Mouse (Mus musculus): ENCODE data around the gene Gipc3.

The Gipc3 gene

DNA sequence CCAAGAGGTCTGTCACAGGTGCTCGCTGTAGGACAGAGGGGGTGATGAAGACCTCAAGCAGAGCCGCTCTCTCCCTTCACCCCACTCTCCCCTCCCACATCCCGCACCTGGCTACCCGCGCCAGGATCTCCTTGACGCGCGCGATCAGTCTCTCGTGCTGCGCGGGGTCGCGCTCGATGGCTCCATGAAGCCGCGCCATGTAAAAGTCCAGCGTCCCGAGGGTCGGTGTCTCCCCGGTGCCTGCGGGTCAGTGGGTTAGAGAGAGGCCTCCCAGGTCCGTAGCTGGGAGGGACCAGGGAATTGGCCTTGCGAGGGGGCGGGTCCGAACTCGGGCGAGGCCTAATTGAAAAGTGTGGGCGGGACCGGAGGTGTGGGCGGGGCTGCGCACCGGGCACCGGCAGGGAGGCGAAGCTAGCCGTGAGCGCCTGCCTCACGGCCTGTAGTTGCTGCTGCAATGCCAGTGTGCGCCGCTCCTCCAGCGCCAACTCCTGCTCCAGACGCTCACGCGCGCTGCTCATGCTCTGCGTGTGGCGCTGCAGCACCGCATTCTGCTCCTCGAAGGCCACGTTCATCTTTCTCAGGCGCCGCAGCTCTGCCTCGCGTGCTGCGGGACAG lies 3.5 kb upstream of the Gipc3 start:
- in situ Hi-C loops (cut with MboI): loop anchor here (10.0 kb wide), 1 partner anchor 52 kb away; the partner anchor contains the start of genes Pip5k1c and Tjp3

- in situ Hi-C loops (cut with MboI): loop anchor here (10.0 kb wide), 1 partner anchor 50 kb away; the partner anchor contains the start of genes Pip5k1c and Tjp3
Measured at GRCm38 (mm10) chr10:81345162-81345534, 2.1 kb upstream of the Gipc3 start.

DNA sequence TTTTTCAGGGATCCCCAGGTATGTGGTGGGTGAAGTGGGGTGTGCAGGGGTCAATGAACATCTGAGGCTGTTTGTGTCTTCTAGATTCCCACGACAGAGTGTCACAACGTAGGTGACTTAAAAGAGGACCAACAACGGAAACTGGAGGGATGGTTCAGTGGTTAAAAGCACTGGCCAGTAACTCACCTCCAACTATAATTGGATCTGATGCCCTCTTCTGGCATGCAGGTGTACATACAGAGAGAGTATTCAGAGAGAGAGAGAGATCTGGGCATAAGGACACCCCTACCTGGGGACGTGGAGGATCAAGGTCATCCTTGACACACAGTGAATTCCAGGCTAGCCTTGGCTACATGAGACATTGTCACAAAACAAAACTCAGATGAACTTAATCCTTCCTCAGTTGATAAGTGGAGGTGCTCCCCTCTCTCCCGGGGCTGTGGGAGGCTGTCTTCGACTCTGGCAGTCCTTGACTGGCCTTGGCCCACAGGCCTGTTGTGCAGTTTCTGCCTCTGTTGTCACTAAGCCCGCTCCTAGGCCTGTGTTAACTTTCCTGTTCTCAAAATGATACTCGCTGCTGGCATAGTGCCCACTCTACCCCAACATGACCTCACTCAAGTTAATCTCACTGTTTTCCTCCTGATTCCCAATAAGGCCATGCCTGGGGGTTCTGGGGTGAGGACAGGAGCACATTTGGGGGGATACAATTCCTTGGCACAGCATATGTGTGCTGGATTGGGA lies 1.5 kb upstream of the Gipc3 start:
- in situ Hi-C loops (cut with MboI): loop anchor here (10.0 kb wide), 1 partner anchor 50 kb away; the partner anchor contains the start of genes Pip5k1c and Tjp3

GRCm38 (mm10) chr10:81341333-81341949 lies 1.6 kb downstream of the Gipc3 start:
- in situ Hi-C loops (cut with MboI): loop anchor here (10.0 kb wide), 1 partner anchor 47 kb away; the partner anchor contains the start of genes Pip5k1c and Tjp3

GRCm38 (mm10) chr10:81340551-81341332 lies 2.3 kb downstream of the Gipc3 start:
- in situ Hi-C loops (cut with MboI): loop anchor here (10.0 kb wide), 1 partner anchor 46 kb away; the partner anchor contains the start of genes Pip5k1c and Tjp3

DNA sequence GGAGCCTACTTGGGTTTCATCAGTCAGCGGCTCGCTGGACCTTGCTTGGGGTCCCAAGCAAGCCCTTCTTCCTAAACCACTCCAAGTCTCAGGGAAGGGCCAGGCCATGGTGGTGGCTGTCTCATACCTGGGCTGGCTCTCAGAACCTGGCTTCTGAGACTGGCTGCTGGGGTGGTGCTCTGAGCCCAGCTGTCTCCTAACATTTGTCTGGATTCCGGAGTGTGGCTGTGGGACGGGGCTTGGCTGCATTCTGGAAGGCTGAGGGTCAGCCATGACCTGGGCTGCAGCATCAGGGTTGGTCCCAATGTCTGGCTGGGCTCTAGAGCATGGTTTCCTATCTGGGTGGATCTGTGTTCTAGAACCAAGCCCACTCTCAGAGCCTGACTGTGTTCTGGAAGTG lies 6.5 kb downstream of the Gipc3 start:
- in situ Hi-C loops (cut with MboI): no loop called here

GRCm38 (mm10) chr10:81335393-81336340 lies 7.4 kb downstream of the Gipc3 start:
- in situ Hi-C loops (cut with MboI): no loop called here

DNA sequence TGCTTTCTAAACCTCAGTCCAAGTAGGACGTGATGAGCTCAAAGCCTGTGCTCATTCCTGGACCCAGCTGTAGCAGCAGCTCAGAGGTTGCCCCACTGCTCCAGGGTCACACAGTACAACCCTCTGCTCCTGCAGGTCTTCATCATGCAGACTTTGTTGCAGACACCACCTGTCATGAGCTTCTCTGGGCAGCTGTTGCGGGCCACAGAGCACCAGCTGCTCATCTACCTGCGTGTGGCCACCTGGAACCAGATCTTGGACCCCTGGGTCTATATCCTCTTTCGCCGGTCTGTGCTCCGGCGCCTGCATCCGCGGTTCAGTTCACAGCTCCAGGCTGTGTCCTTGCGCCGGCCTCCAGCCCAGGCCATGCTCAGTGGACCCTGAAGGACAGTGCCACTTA lies 8.7 kb downstream of the Gipc3 start:
- in situ Hi-C loops (cut with MboI): no loop called here

- in situ Hi-C loops (cut with MboI): no loop called here
Measured at GRCm38 (mm10) chr10:81332277-81332676, 10.8 kb downstream of the Gipc3 start.

GRCm38 (mm10) chr10:81330007-81330406 lies 13.1 kb downstream of the Gipc3 start:
- in situ Hi-C loops (cut with MboI): no loop called here

DNA sequence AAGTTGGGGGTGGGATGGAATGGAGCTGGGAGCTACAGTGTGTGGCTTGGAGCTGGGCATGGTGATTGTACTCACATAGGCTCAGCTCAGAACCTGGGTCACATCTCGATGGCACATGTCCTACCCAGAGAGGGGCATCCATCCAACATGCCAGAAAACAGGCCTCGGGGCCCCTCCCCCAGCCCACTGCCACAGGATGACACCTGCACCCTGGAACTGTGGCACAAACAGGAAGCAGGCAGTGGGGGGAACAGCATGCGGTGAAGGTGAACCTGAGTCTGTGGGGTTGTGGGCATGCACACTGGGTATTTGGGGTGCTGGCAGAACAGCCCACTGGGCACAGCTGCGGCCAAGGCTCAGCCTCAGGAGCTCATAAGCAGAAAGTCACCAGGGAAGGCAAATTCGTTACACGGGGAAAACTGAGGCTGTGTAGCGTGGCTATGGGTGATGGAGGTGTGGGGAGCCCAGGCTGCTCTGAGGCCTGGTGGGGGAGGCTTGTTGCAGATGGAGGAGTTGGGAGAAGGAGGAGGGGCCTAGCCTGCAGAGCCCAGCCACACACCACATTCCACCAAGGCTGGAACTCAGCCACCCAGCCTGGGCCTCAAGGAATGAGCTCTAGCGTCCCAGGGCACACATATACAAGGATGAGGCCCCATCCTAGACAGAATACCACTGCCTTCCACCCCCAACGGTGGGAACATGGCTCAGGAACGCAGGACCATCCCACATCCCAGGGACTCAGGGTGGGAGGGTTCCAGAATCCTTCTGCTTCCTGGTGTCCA lies 13.7 kb downstream of the Gipc3 start:
- in situ Hi-C loops (cut with MboI): no loop called here

- in situ Hi-C loops (cut with MboI): no loop called here
Measured at GRCm38 (mm10) chr10:81328386-81328785, 14.7 kb downstream of the Gipc3 start, which contains the start of gene Tbxa2r. Tbxa2r (plus strand) TSS chr10:81328731.

GRCm38 (mm10) chr10:81327959-81328358 lies 15.1 kb downstream of the Gipc3 start:
- in situ Hi-C loops (cut with MboI): no loop called here

GRCm38 (mm10) chr10:81326858-81327257 lies 16.2 kb downstream of the Gipc3 start:
- in situ Hi-C loops (cut with MboI): no loop called here

- in situ Hi-C loops (cut with MboI): no loop called here
Measured at GRCm38 (mm10) chr10:81325781-81326180, 17.3 kb downstream of the Gipc3 start.

DNA sequence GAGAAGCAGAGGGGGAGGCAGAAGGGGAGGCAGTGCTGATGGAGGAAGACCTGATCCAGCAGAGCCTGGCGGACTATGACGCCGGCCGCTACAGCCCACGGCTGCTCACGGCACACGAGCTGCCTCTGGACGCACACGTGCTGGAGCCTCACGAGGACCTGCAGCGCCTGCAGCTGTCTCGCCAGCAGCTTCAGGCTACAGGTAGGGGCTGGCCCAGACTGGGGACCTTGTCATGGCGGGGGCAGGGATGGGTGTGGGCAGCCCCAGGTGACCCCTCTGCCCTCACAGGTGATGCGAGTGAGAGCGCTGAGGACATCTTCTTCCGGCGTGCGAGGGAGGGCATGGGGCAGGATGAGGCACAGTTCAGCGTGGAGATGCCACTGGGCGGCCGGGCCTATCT lies 17.9 kb downstream of the Gipc3 start:
- in situ Hi-C loops (cut with MboI): no loop called here

DNA sequence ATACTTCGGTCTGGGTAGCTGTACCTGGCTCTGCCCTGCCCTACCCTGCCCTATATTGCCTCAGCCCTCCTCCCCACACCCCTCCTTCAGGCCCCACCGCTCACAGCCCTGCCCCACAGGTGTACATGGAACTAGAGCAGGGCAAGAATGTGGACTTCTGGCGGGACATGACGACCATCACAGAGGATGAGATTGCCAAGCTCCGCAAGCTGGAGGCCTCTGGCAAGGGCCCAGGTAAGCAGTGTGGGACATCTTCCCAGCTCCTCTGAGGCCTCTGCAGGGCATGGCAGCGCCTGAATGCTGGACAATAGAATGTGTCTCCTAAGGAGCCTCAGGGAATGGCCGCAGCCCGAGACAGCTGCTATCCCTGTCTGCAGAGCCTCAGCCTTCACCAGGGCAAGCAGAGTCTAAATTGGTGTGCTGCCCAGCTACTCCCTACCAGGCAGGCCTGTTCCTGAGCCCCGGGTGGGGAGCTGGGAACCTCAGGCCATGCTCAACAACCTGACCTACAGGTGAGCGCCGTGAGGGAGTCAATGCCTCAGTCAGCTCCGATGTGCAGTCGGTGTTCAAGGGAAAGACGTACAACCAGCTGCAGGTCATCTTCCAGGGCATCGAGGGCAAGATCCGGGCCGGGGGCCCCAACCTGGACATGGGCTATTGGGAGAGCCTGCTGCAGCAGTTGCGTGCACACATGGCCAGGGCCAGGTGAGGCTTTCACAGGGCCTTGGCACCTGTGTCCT lies 19.1 kb downstream of the Gipc3 start:
- in situ Hi-C loops (cut with MboI): no loop called here

- in situ Hi-C loops (cut with MboI): no loop called here
Measured at GRCm38 (mm10) chr10:81323141-81323775, 19.8 kb downstream of the Gipc3 start.

DNA sequence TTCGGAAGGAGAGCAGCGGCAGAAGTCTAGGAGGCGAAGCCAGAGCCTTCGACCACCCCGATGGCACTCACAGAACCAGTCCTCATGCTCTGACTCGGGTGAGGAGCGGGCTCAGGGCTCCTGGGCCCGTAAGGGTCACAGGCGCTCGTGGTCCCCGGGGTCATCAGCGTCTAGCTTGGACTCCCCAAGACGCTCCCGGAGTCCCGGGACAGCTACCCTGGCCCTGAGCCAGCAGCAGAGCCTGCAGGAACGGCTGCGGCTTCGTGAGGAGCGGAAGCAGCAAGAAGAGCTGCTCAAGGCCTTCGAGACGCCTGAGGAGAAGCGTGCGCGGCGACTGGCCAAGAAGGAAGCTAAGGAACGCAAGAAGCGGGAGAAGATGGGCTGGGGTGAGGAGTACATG lies 20.6 kb downstream of the Gipc3 start:
- in situ Hi-C loops (cut with MboI): no loop called here

Measured in mature B cell (primary cell).